Mouse (Mus musculus) MEL (cell line): ENCODE measurements around the gene Negr1. TPM values are rescaled to one million over a fixed set of nuclear protein-coding genes. Genes with fewer than 3 reads are reported as not detected.

ENCODE experiments used
- DNase-seq: peaks from one replicate; pipeline ENCODE4 v3.0.0; 2011; ENCODE audit warnings: low read depth, low spot score
- H3K27ac ChIP-seq: 2 replicates; pipeline ENCODE4 v1.5.1; 2012; ENCODE audit warnings: low read depth, mild to moderate bottlenecking, control low read depth, low read length, moderate library complexity; ENCODE audit not compliant: control insufficient read depth
- H3K27me3 ChIP-seq, 2 experiments: fragments of 150-350 bp in 1 of 2; sonication (generic) in 1 of 2; 2 replicates each; pipeline ENCODE4 v1.6.1; 2012; ENCODE audit warnings: low read length in 2 of 2, mild to moderate bottlenecking in 2 of 2, improper control_type of control experiment in 1 of 2, moderate library complexity in 1 of 2; ENCODE audit not compliant: insufficient read depth in 2 of 2, control insufficient read depth in 1 of 2
- H3K36me3 ChIP-seq, 2 experiments: 2 replicates each; pipeline ENCODE4 v1.6.1; 2012 to 2014; ENCODE audit warnings: low read length in 2 of 2, improper control_type of control experiment in 1 of 2, inconsistent platforms in 1 of 2, mild to moderate bottlenecking in 1 of 2; ENCODE audit not compliant: insufficient read depth in 2 of 2, control insufficient read depth in 1 of 2
- H3K4me1 ChIP-seq, 2 experiments: fragments of 150-350 bp in 1 of 2; sonication (generic) in 1 of 2; 2 replicates each; pipeline ENCODE4 v1.6.1; 2012; ENCODE audit warnings: low read length in 2 of 2, improper control_type of control experiment in 1 of 2, mild to moderate bottlenecking in 1 of 2; ENCODE audit not compliant: insufficient read depth in 2 of 2, control insufficient read depth in 1 of 2
- H3K4me3 ChIP-seq, 2 experiments: fragments of 150-350 bp in 1 of 2; sonication (generic) in 1 of 2; 2 replicates each; pipeline ENCODE4 v1.5.1; 2012; ENCODE audit warnings: low read depth in 2 of 2, low read length in 2 of 2, mild to moderate bottlenecking in 2 of 2, moderate library complexity in 2 of 2, control low read depth in 1 of 2, improper control_type of control experiment in 1 of 2; ENCODE audit not compliant: control insufficient read depth in 1 of 2, insufficient read depth in 1 of 2
- H3K79me2 ChIP-seq: 2 replicates; pipeline ENCODE4 v1.6.1; 2012; ENCODE audit warnings: mild to moderate bottlenecking, low read length, moderate library complexity; ENCODE audit not compliant: control insufficient read depth, poor library complexity, insufficient read depth
- H3K9ac ChIP-seq: 2 replicates; pipeline ENCODE4 v1.6.1; 2012; ENCODE audit warnings: low read depth, mild to moderate bottlenecking, control low read depth, low read length, moderate library complexity; ENCODE audit not compliant: control insufficient read depth, poor library complexity, severe bottlenecking
- H3K9me3 ChIP-seq: fragments of 150-350 bp; sonication (generic); replicated peaks from 2 replicates; pipeline ENCODE4 v1.6.1; 2012; ENCODE audit warnings: mild to moderate bottlenecking, low read length, improper control_type of control experiment, moderate library complexity; ENCODE audit not compliant: insufficient read depth
- GABPA ChIP-seq: IDR thresholded peaks from 2 replicates; pipeline ENCODE4 v1.6.1; 2012; ENCODE audit warnings: low read depth, mild to moderate bottlenecking, inconsistent platforms, low read length, improper control_type of control experiment, moderate library complexity
- HCFC1 ChIP-seq: IDR thresholded peaks from 2 replicates; pipeline ENCODE4 v1.6.1; 2012; ENCODE audit warnings: low read depth, mild to moderate bottlenecking, inconsistent platforms, low read length, improper control_type of control experiment, moderate library complexity
- MAX ChIP-seq: IDR thresholded peaks from 2 replicates; pipeline ENCODE4 v1.6.1; 2011; ENCODE audit warnings: low read length, improper control_type of control experiment
- MEF2A ChIP-seq: IDR thresholded peaks from 2 replicates; pipeline ENCODE4 v1.6.1; 2014; ENCODE audit warnings: low read depth, mild to moderate bottlenecking, inconsistent platforms, low read length, improper control_type of control experiment; ENCODE audit not compliant: poor library complexity, insufficient replicate concordance, severe bottlenecking; ENCODE audit errors: extremely low read depth
- POLR2A ChIP-seq, 2 experiments: IDR thresholded peaks; 2 replicates each; pipeline ENCODE4 v1.6.1; 2011 to 2012; ENCODE audit warnings: low read length in 2 of 2, mild to moderate bottlenecking in 2 of 2, control low read depth in 1 of 2, improper control_type of control experiment in 1 of 2, low read depth in 1 of 2, moderate library complexity in 1 of 2; ENCODE audit not compliant: control insufficient read depth in 1 of 2, insufficient read depth in 1 of 2, poor library complexity in 1 of 2
- RCOR1 ChIP-seq: IDR thresholded peaks from 2 replicates; pipeline ENCODE4 v1.6.1; 2012; ENCODE audit warnings: low read depth, mild to moderate bottlenecking, inconsistent platforms, low read length, improper control_type of control experiment
- SMC3 ChIP-seq: IDR thresholded peaks from 2 replicates; pipeline ENCODE4 v1.6.1; 2011; ENCODE audit warnings: low read depth, low read length, improper control_type of control experiment
- TCF12 ChIP-seq: IDR thresholded peaks from 2 replicates; pipeline ENCODE4 v1.6.1; 2014; ENCODE audit warnings: low read depth, mild to moderate bottlenecking, inconsistent platforms, low read length, improper control_type of control experiment, moderate library complexity
- USF1 ChIP-seq: IDR thresholded peaks from 2 replicates; pipeline ENCODE4 v1.6.1; 2014; ENCODE audit warnings: low read depth, mild to moderate bottlenecking, inconsistent platforms, low read length, improper control_type of control experiment, moderate library complexity
- polyA plus RNA-seq, 2 experiments: library from polyadenylated mRNA; stranded (reverse) in 1 of 2; unstranded in 1 of 2; fragments of >175 nt in 1 of 2; fragments of >200 nt in 1 of 2; gene quantifications; 2 replicates each; pipeline versions ENCODE4 v1.2.1 to v1.2.4; 2012; ENCODE audit warnings: low replicate concordance in 2 of 2, low read depth in 1 of 2; ENCODE audit not compliant: insufficient read length in 2 of 2, insufficient read depth in 1 of 2, missing spikeins in 1 of 2
- total RNA-seq: library from RNA; depleted of rRNA; stranded (reverse); fragments of 300-350 nt; gene quantifications from 2 replicates; pipeline ENCODE4 v1.2.3, GENCODE M21; 2012

Negr1 gene
- total and polyA plus RNA-seq, 3 experiments, result not detected

DNA sequence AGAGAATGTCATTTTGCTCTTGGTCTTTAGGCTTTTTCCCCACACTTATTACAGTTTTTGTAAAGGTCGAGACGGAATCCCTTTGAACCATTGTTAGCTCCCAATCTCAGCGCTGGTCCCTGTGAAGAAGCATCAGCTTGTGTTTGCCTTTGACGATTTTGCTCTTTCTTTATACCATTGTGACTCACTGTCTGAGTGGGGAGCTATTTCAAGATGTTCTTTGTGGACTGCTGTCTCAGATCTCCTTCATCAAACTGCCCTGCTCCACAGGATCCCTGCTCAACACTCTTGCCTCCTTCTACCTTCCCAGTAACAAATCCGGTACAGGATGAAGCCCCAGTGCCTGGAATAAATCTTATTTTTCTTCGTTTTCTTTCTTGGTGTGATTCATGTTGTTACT, 536.8 kb downstream of the Negr1 start:
- no peak for TF ChIP-seq USF1
- TF ChIP-seq GABPA, result no peak
- no peak for TF ChIP-seq MEF2A
- no peak for TF ChIP-seq HCFC1
- no peak for TF ChIP-seq SMC3
- no peak for TF ChIP-seq TCF12
- no peaks in the 10 kb centered on the region for H3K36me3 ChIP-seq
- H3K4me3 ChIP-seq, result no peak overlapping the region
- no peaks in the 10 kb centered on the region for H3K9me3 ChIP-seq
- H3K79me2 ChIP-seq, result no peaks in the 10 kb centered on the region
- H3K9ac ChIP-seq, result no peak overlapping the region
- no peak overlapping the region for H3K27ac ChIP-seq
- H3K4me1 ChIP-seq, result no peaks in the 10 kb centered on the region
- no peaks in the 10 kb centered on the region for H3K27me3 ChIP-seq
- no peak for DNase-seq

DNA sequence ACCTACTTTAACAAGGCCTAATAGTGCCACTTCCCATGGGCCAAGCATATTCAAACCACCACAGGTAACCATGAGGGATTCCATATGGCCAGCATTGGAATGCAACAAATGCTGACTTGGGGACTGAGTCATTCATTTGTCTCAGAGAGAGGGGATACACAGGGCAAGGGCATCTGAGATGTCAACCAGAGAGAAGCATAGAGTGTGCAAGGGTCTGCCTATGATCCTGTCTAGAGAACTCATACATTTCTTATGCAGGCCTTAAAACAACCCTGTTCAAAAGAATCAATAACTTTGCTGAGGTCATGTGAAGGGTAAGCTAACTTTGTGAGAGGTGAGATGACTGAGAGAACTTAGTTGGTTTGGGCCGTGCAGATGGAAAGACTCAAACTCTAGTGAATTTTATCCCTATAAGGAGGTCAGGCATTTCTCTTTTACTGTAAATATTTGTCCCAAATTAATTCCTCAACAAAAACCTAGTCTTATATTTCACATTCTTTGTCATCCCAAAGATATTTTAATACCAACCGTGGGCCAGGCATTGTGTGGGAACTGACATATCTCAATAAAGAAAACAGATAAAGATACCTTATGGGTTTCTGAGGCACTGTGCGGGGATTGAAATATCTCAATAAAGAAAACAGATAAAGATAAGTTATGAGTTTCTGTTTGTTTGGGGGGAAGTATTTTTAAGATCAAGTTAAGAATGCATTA, 543.4 kb downstream of the Negr1 start:
- DNase-seq, result no peak
- no peak overlapping the region for H3K27ac ChIP-seq
- no peaks in the 10 kb centered on the region for H3K9me3 ChIP-seq
- no peaks in the 10 kb centered on the region for H3K27me3 ChIP-seq
- H3K79me2 ChIP-seq, result no peaks in the 10 kb centered on the region
- no peak for TF ChIP-seq POLR2A (IDR thresholded peaks at IDR 0.05; ENCODE audit: control insufficient read depth in 1 of 2, insufficient read depth in 1 of 2, low read depth in 1 of 2, low read length in 2 of 2, poor library complexity in 1 of 2)
- no peak for TF ChIP-seq RCOR1
- TF ChIP-seq USF1, result no peak
- TF ChIP-seq, all 39 proteins: peak for 0
- no peaks in the 10 kb centered on the region for H3K36me3 ChIP-seq
- no peak overlapping the region for H3K4me3 ChIP-seq
- H3K9ac ChIP-seq, result no peak overlapping the region
- H3K4me1 ChIP-seq, result no peaks in the 10 kb centered on the region

DNA sequence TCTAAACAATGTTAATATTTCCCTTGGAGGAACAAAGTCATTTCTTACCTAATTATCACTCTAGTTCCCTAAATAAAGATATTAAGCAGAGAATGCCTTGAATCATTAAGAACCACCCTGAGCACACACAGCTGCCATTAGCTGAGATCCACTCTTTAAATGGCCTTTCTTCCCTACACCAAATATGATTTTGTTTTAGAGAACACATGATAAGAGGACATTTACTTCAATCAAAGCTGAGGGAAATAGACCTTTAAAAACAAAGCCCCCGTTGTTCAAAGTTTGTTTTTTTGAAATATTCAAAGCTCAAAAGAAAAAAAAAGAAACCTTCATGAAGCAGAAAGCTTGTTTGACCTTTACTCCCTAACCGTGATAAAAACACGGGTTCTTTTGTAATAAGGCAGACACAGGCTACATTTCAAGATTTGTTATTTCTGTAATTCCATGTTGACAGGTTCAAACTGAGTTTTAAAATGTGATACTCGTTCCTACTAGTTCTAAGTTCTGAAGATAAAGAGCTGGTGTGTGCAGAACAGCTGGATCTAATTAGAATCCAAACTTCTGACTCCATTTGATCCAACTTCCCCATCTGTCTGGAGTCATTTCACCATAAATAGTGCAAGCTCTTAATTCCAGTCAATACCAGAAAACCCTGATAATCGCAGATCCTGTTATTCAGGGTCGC, 544.1 kb downstream of the Negr1 start:
- Histone ChIP-seq H3K79me2 (no peaks in the 10 kb centered on the region), H3K4me3 (no peak overlapping the region), H3K27ac (no peak overlapping the region), H3K9me3 (no peaks in the 10 kb centered on the region), H3K36me3 (no peaks in the 10 kb centered on the region), H3K27me3 (no peaks in the 10 kb centered on the region), H3K4me1 (no peaks in the 10 kb centered on the region), H3K9ac (no peak overlapping the region)
- no peak for DNase-seq
- no peak for TF ChIP-seq MAX
